Mouse (Mus musculus) liver (tissue): ENCODE data around the gene Mtm1.

Experiments
- DNase-seq: peaks from one replicate; pipeline ENCODE4 v3.0.0-alpha.2; 2020; ENCODE audit warnings: mixed read lengths

Mtm1 gene

DNA sequence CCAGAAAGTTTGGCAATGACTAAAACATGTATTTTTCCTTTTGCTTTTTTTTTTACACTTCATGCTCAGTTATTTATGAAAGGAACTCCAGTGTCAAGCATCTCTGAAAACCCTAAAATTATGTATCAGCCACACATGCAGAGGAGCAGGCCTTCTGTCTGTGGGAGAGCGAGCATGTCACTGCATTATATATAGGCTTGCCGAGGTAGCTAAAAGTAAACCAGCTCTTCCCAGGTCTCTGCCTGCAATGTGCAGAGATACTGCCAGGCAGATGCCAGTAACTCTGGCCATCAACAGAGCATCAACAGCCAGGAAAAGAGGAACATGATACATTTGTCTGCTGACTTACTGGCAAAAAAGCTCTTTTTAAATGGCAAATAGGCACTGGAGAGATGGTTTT, 83.6 kb downstream of the Mtm1 start:
- no peak for DNase-seq

DNA sequence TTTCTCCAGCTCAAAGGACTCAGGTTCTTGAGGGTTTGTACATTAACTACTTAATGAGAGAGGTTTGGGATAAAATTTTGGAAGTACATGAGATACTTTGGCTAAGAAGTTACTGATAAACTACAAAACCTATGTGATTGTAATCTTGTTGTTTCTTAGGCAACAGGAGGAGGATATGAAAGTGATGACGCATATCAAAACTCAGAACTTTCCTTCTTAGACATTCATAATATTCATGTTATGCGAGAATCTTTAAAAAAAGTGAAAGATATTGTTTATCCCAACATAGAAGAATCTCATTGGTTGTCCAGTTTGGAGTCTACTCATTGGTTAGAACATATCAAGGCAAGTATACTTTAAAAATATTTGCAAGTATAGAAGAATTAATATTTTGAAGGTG, 85.4 kb downstream of the Mtm1 start:
- DNase-seq: no peak

DNA sequence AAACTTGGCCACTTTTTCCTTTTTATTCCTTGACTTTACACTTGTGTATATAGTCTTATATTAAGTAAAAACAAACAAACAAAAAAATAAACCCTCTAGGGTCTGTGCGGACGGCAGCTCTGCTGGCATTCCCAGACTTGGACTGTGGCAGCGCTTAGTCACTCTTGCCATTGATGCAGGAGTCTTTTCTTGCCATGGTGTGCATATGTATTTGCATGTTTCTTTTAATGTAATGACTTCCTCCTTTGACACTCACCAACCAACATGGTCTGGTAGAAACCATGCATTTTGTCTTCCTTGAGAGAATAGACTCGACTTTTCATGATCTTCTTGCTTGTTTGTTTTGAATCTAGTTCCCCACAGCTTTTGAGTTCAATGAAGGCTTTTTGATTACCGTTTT, 91.6 kb downstream of the Mtm1 start:
- no peak for DNase-seq

DNA sequence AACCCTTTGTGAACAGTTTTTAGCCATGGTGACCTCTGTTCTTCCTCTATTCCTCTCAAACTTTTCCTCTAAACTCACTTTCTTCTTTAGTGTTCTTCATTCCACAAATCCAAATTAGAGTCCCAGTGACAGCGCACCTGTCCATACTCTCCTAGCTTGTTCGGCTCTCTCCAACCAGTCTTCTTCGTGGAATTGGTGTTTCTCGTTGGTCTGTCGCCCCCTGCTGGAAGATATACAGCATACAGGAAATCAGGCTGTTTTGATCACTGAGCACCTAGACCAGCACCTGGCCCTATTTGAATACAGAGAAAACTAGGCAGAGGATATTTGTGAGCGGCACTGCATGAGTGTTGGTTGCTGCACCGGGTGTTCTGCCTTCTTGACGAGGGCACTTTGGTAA, 100.7 kb downstream of the Mtm1 start:
- peak; percentile 36 for DNase-seq

DNA sequence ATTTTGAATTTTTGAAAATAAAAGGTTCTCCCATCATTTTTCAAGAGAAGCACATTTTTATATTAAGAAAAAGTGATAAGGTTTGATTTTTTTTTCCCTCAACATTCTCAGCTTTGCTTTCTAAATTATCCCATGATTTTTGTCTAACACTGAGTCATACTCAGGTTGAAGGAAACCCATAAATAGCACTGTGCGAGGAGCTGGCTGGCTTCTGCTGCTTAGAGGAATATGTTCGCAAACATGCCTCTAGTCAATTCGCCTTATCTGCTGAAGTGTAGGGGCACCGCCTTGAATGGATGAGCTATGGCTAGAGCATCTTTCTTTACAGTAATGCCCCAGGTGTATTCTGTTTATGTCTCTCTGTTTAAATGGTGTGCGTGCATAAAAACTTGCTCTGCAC, 103.8 kb downstream of the Mtm1 start:
- DNase-seq: no peak

DNA sequence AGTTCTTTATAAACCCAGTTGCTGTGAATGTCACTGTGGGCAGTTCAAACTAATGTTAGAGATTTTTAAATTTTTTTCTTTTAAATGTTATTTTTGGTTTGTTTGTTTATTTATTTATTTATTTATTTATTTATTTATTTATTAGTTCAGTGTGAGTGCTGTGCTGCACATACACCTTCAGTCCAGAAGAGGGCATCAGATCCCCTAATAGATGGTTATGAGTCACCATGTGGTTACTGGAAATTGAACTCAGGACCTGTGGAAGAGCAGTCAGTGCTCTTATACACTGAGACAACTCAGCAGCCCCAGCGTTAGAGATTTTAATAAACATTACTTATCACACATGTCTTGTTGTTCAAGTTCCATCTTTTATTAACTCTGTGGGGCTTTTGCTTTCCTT, 141.5 kb downstream of the Mtm1 start:
- peak; percentile 8 for DNase-seq

DNA sequence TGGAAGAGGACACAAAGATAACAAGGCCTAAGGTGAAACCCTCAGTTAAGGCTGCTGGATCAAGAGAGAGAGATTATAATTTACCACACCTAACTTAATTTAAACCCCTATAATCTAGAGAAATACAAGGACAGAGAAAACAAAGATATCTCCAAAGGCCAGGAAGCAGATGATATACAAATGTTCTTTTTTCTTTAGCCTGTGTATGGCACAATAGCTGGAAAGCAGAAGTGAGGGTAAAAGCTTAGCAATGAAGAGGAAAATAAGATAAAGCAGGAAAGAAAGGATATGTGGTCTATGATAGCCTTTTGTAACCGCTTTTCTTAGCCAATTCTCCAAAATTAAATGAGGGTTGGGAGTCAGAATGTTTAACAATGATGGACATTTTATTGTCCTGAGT, 144.8 kb downstream of the Mtm1 start:
- no peak for DNase-seq

DNA sequence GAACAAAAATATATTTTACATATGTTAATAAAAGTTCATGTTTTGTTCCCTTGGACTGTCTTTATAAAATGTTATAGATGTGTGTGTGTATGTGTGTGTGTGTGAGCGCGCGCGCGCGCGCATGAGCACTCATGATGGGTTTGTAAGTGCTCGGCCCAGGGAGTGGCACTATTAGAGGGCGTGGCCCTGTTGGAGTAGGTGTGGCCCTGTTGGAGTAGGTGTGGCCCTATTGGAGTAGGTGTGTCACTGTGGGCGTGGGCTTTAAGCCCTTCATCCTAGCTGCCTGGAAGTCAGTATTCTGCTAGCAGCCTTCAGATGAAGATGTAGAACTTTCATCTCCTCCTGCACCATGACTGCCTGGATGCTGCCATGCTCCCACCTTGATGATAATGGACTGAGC, 151.2 kb downstream of the Mtm1 start:
- DNase-seq: peak; percentile 41

DNA sequence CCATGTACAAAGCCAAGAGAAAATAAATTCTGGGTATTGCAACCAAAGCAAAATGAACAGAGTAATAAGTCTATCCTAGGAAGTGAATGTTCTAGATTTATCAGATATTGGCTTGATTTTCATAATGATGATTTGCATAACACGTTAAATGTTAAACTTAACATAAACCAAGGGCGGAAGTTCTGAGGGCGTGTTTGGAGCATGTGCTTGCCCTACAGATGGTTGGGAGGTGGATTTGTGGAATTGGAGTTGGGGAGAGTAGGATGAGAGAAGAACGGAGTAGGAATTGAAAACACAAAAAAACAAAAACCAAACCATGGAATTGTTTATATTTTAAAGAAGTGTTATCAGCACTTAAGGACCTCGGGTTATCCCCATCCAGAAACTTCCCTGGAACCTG, 153.5 kb downstream of the Mtm1 start:
- no peak for DNase-seq

DNA sequence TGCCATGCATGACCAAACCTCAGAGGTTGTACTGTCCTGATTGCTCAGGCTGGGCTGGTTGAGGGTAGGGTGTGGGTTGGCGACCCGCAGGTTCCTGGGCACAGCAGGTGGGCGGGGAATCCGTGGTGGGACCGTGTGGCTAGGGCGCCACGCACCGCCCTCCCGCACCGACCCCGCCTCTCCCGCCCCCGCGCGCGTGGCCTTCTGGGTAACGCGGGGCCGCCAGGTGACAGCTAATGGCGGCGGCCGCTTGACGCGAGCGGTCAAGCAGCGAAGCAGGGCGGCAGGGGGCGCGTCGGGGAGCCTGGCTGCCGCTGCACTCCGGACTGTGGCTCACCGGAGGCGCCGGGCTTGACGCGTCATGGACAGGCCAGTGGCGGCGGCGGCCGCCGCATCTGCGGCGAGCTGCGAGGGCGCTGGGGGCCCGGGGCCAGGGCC, 154.0 kb downstream of the Mtm1 start, which contains the start of gene Mtmr1:
TSS of gene Mtmr1 (plus strand) at position 207 of the 438 bp plus-strand sequence.
- peak; percentile 87 for DNase-seq

DNA sequence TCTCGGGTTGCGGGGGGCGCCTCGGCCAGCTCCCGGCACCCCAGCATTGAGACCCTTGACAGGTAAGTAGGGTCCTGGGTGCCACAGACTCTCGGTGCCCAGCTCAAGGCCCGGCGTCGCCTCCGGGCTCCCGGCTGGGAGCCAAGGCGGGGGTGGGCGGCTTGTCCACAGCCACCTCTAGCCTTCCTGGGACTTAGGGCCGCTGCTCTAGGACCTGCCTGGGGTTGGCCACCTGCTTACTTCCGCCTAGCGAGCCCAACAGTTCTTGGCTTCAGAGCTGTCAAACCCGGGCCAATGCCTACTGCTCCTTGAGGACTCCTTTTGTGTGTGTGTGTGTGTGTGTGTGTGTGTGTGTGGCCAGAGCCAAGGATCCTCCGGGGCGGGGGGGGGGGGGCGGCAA, 154.4 kb downstream of the Mtm1 start:
- DNase-seq: peak; percentile 26
